Mouse (Mus musculus) liver, postnatal 0 days (tissue): ENCODE results near the gene Necab3. TPM values are rescaled to one million over a fixed set of nuclear protein-coding genes. Genes with fewer than 3 reads are reported as not detected.

Source experiments
- ATAC-seq: fragments of 200-750 bp; cut with Nextera tagmentation; 2 replicates; pipeline ENCODE4 v1.8.0; 2017; ENCODE audit warnings: mild to moderate bottlenecking, moderate library complexity
- DNase-seq: peaks from one replicate; pipeline ENCODE4 v3.0.0-alpha.2; 2016
- H3K27ac ChIP-seq: fragments of 300-500 bp; sonication (generic); 2 replicates; pipeline ENCODE4 v1.5.1; 2014; ENCODE audit warnings: antibody characterized with exemption, moderate library complexity, mild to moderate bottlenecking, low read depth
- H3K27me3 ChIP-seq: fragments of 300-500 bp; sonication (generic); 2 replicates; pipeline ENCODE4 v1.6.1; 2014; ENCODE audit warnings: low read length, control low read depth, mixed read lengths; ENCODE audit not compliant: insufficient read depth
- H3K36me3 ChIP-seq: fragments of 300-500 bp; sonication (generic); replicated peaks from 2 replicates; pipeline ENCODE4 v1.6.1; 2014; ENCODE audit warnings: mild to moderate bottlenecking, control low read depth, low read length, moderate library complexity, mixed read lengths; ENCODE audit not compliant: insufficient read depth
- H3K4me1 ChIP-seq: fragments of 300-500 bp; sonication (generic); 2 replicates; pipeline ENCODE4 v1.6.1; 2014; ENCODE audit warnings: antibody characterized with exemption, mild to moderate bottlenecking, control low read depth; ENCODE audit not compliant: insufficient read depth
- H3K4me2 ChIP-seq: fragments of 300-500 bp; sonication (generic); 2 replicates; pipeline ENCODE4 v1.6.1; 2014; ENCODE audit warnings: low read depth, mild to moderate bottlenecking, low read length, moderate library complexity, mixed read lengths
- H3K4me3 ChIP-seq: fragments of 300-500 bp; sonication (generic); 2 replicates; pipeline ENCODE4 v1.5.1; 2014; ENCODE audit warnings: low read depth, low read length
- H3K9ac ChIP-seq: fragments of 300-500 bp; sonication (generic); replicated peaks from 2 replicates; pipeline ENCODE4 v1.6.1; 2014; ENCODE audit warnings: mild to moderate bottlenecking, moderate library complexity
- H3K9me3 ChIP-seq: fragments of 300-500 bp; sonication (generic); 2 replicates; pipeline ENCODE4 v1.6.1; 2016; ENCODE audit warnings: mild to moderate bottlenecking, control low read depth, low read length, mixed read lengths
- CTCF ChIP-seq: sonication (generic); IDR thresholded peaks from 2 replicates; pipeline ENCODE4 v1.5.1; 2016; ENCODE audit warnings: antibody characterized with exemption, low read depth
- EP300 ChIP-seq: IDR thresholded peaks from 2 replicates; pipeline ENCODE4 v1.6.1; 2016; ENCODE audit warnings: antibody characterized with exemption, low read depth, mild to moderate bottlenecking
- WGBS: fragments of 180-500 bp; shearing (Covaris S2); extraction: QIAGEN DNeasy Blood & Tissue Kit; methylation state at CpG from one replicate; pipeline ENCODE4 v1.1.7; 2014; ENCODE audit not compliant: insufficient replicate concordance; 5-methylcytosine and 5-hydroxymethylcytosine counted together
- polyA plus RNA-seq: library from polyadenylated mRNA; unstranded; fragments of >200 nt; fragmentation: Nextera tagmentation; extraction: Ambion mirVana; gene quantifications from 2 replicates; pipeline ENCODE4 v1.2.1, GENCODE M21; 2015

The Necab3 gene
- polyA plus RNA-seq, 1 experiment from 2014 or later: 0.13 TPM

- no peak overlapping the region for H3K4me3 ChIP-seq
- TF ChIP-seq EP300 (no peak), CTCF (no peak)
- no peaks in the 10 kb centered on the region for H3K9me3 ChIP-seq
- H3K27me3 ChIP-seq: no peaks in the 10 kb centered on the region
- DNase-seq (no peak), ATAC-seq (no peak)
- no peak overlapping the region for H3K4me2 ChIP-seq
- no peaks in the 10 kb centered on the region for H3K4me1 ChIP-seq
- no peaks in the 10 kb centered on the region for H3K36me3 ChIP-seq
- no peak overlapping the region for H3K27ac ChIP-seq
- no peak overlapping the region for H3K9ac ChIP-seq
- WGBS: 71% methylated on average over 12 of the region's 12 CpGs
Measured at GRCm38 (mm10) chr2:154576876-154577743, 18.4 kb upstream of the Necab3 start.

DNA sequence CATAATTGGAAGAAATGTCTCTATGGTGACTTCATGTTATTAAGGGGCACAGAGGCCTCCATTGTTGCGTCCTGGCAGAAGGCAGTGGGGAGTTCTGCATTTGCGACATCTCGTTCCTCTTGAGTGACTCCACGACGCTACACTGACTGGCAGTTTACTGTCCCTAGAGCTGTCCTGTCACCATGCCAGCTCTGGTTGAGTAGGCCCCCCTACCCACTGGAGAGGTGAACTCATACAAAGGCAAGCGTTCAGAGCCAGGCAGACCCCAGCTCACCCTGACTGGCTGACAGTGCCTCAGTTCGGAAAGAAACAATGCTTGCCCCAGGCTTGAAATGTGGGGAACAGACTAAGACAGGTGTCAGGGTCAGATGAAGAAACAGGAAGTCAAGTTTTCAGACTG lies 15.6 kb upstream of the Necab3 start:
- DNase-seq (peak; percentile 48), ATAC-seq (no peak)
- H3K4me2 ChIP-seq: no peak overlapping the region
- H3K4me3 ChIP-seq: no peak overlapping the region
- TF ChIP-seq EP300 (no peak), CTCF (no peak)
- no peak overlapping the region for H3K9ac ChIP-seq
- no peaks in the 10 kb centered on the region for H3K9me3 ChIP-seq
- 38% methylated on average over 7 of the region's 7 CpGs for WGBS
- H3K27ac ChIP-seq: peak overlapping the region; percentile 86
- H3K4me1 ChIP-seq: peaks cover 13% of the 10 kb centered on the region
- H3K27me3 ChIP-seq: no peaks in the 10 kb centered on the region
- H3K36me3 ChIP-seq: no peaks in the 10 kb centered on the region

DNA sequence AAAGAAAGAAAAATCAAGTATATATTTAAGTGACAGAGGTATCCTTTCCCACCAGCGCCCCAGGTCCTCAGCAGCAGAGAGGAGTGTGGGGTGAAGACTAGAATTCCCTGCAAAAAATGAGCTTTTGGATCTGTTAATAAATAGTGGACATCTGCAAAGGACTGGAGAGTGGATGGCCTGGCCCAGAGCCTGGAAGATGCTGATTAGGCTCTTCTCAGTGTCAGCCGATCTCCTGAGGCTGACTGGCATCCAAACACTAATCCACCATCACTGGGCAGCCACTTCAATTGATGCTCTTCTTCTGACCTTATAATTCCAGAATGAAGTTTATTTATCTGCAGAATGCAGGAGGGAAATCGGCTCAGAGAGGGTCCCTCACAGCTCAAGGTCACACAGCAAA lies 14.3 kb upstream of the Necab3 start:
- no peak overlapping the region for H3K4me2 ChIP-seq

DNA sequence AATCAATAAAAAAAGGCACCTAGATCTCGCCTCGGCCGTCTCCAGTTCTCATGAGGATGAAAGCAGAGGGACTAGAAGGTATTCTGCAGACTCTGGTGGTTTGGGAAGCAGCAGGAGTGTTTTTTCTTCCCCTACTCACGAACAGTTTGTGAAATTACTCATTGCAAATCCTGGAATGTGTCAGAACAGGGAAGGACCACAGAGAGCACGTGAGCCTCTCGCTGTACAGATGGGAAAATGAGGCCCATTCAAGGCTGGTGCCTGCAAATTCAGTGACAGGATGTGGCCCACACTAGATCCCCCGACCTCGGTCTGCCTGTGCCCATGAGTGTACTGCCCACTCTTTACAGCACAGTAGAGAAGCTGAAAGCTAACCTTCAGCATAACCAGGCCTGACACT lies 13.3 kb upstream of the Necab3 start:
- Histone ChIP-seq H3K4me3 (no peak overlapping the region), H3K36me3 (0 out of 2 replicates have a peak, but pooled peaks cover 2% of the 10 kb centered on the region), H3K4me1 (peaks cover 33% of the 10 kb centered on the region), H3K4me2 (no peak overlapping the region), H3K9ac (no peak overlapping the region), H3K9me3 (no peaks in the 10 kb centered on the region), H3K27ac (no peak overlapping the region), H3K27me3 (no peaks in the 10 kb centered on the region)
- TF ChIP-seq EP300 (no peak), CTCF (no peak)
- DNase-seq: no peak
- no peak for ATAC-seq
- WGBS: 75% methylated on average over 8 of the region's 8 CpGs

More for the DNA sequence above, 14.3 kb upstream of the Necab3 start:
- Histone ChIP-seq H3K4me1 (peaks cover 23% of the 10 kb centered on the region), H3K27me3 (no peaks in the 10 kb centered on the region), H3K27ac (no peak overlapping the region), H3K9ac (no peak overlapping the region), H3K36me3 (0 out of 2 replicates have a peak, but pooled peaks cover under 1% of the 10 kb centered on the region), H3K9me3 (no peaks in the 10 kb centered on the region), H3K4me3 (no peak overlapping the region)
- TF ChIP-seq CTCF: no peak
- TF ChIP-seq EP300: no peak
- no peak for DNase-seq
- WGBS: 72% methylated on average over 3 of the region's 3 CpGs
- ATAC-seq: no peak

- no peak for DNase-seq
- H3K27ac ChIP-seq: no peak overlapping the region
Measured at GRCm38 (mm10) chr2:154571266-154571665, 12.6 kb upstream of the Necab3 start.

GRCm38 (mm10) chr2:154570666-154571065 lies 12.0 kb upstream of the Necab3 start:
- no peaks in the 10 kb centered on the region for H3K27me3 ChIP-seq
- H3K27ac ChIP-seq: peak overlapping the region; percentile 66
- H3K9me3 ChIP-seq: no peaks in the 10 kb centered on the region
- peak overlapping the region; percentile 16; the same call in 1 of the 2 replicates for H3K9ac ChIP-seq
- TF ChIP-seq EP300: no peak
- no peak for TF ChIP-seq CTCF
- peak overlapping the region; percentile 98 for H3K4me2 ChIP-seq
- no peak for DNase-seq
- 33% methylated on average over 4 of the region's 4 CpGs for WGBS
- peaks cover 40% of the 10 kb centered on the region for H3K4me1 ChIP-seq
- 0 out of 2 replicates have a peak, but pooled peaks cover 2% of the 10 kb centered on the region for H3K36me3 ChIP-seq
- no peak for ATAC-seq
- peak overlapping the region; percentile 88; the same call in 1 of the 2 replicates for H3K4me3 ChIP-seq

More at GRCm38 (mm10) chr2:154571266-154571665, 12.6 kb upstream of the Necab3 start:
- Histone ChIP-seq H3K27me3 (no peaks in the 10 kb centered on the region), H3K9me3 (no peaks in the 10 kb centered on the region), H3K4me3 (no peak overlapping the region), H3K36me3 (0 out of 2 replicates have a peak, but pooled peaks cover 2% of the 10 kb centered on the region), H3K9ac (no peak overlapping the region), H3K4me2 (peak overlapping the region; percentile 98; the same call in 1 of the 2 replicates), H3K4me1 (peaks cover 38% of the 10 kb centered on the region)
- 57% methylated on average over 4 of the region's 4 CpGs for WGBS
- no peak for TF ChIP-seq EP300
- no peak for TF ChIP-seq CTCF
- no peak for ATAC-seq
